In the genomic region with DNA sequence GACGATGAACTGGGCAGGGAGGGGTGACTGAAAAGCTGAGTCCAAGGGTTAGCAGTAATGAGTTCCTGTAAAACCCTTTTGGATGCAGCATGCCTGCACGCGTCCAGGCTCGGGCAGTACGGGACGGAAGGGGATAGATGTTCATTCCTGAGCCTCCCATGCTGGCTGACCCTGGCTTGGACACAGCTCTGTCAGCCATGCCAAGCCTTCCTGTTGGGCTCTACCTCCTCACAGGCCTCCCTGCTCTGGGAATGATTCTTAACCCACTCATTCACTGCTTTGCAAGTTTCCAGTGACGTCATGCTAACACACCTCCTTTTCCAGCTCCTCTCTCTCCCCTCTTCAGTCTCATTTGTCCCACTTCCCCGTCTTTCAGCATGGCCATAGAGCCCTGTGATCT, we compare ENCODE assay signal across 28 mouse cellular contexts. TPM values are rescaled to one million over a fixed set of nuclear protein-coding genes. Genes with fewer than 3 reads are reported as not detected.
DNase-seq lines count a peak whose midpoint lies in the region; ATAC-seq and TF ChIP-seq lines count a peak whose summit lies in the region.
"Had no signal": no experiment of that assay in that cellular context is flagged by ENCODE, and none has a peak within 500 bp of the region (broad histone marks: within the 10 kb centered on the region; RNA-seq: fewer than 3 reads in every experiment).

No protein-coding gene starts in this region.

- no peak for DNase-seq in forebrain, postnatal 0 days
- DNase-seq in midbrain, embryonic 10.5 days (ENCODE audit: low spot score) = no peak
- peak; percentile 24 for DNase-seq in CH12.LX (ENCODE audit: extremely low read depth)
- no peak for DNase-seq in layer of hippocampus, adult 11-12 months (ENCODE audit: low spot score)
- DNase-seq: adrenal gland, adult 8-10 months; adrenal gland, postnatal 25 days; B cell, adult 2 months; cerebellum, adult 11-12 months; cerebellum, adult 8-10 months; cerebellum, postnatal 10 days; cerebellum, postnatal 36 days; embryo, embryonic 11 days; gastrocnemius, adult 2 months; gastrocnemius, postnatal 25 days; heart, adult 18-20 months; heart, postnatal 10 days; heart, postnatal 36 days had no signal

- no peaks in the 10 kb centered on the region for H3K9me3 ChIP-seq in forebrain, embryonic 13.5 days (replicated peaks)
- no peaks in the 10 kb centered on the region for H3K9me3 ChIP-seq in forebrain, postnatal 0 days (ENCODE audit: low read length)
- no peaks in the 10 kb centered on the region for H3K9me3 ChIP-seq in midbrain, embryonic 16.5 days (replicated peaks; ENCODE audit: control insufficient read depth, low read length, poor library complexity, severe bottlenecking)
- no peaks in the 10 kb centered on the region for H3K9me3 ChIP-seq in midbrain, embryonic 10.5 days (replicated peaks)
- no peaks in the 10 kb centered on the region for H3K9me3 ChIP-seq in CH12.LX (replicated peaks; ENCODE audit: low read length)
- no peaks in the 10 kb centered on the region for H3K9me3 ChIP-seq in embryonic facial prominence, embryonic 15.5 days (replicated peaks)
- H3K9me3 ChIP-seq: forebrain, embryonic 12.5 days; heart, embryonic 12.5 days; heart, embryonic 15.5 days; hindbrain, embryonic 10.5 days; hindbrain, embryonic 15.5 days had no signal

- TF ChIP-seq EP300 in CH12.LX (IDR thresholded peaks at IDR 0.05; ENCODE audit: low read length) = no peak

- dilution Hi-C loops in CH12.LX (cut with MboI; ENCODE audit: extremely low pct_ligation_motif_present, extremely low pct_unique_long_range_greater_than_20kb, low sequenced_read_pairs) = no loop called here

- TF ChIP-seq RAD21 in CH12.LX (IDR thresholded peaks at IDR 0.05; ENCODE audit: low read depth, low read length) = no peak

- WGBS in forebrain, embryonic 13.5 days = 78% methylated on average over 8 of the region's 8 CpGs
- 71% methylated on average over 8 of the region's 8 CpGs for WGBS in forebrain, postnatal 0 days
- WGBS in midbrain, embryonic 16.5 days = 81% methylated on average over 8 of the region's 8 CpGs
- WGBS in midbrain, embryonic 10.5 days = 85% methylated on average over 8 of the region's 8 CpGs
- WGBS in embryonic facial prominence, embryonic 15.5 days = 55% methylated on average over 8 of the region's 8 CpGs

- no peaks in the 10 kb centered on the region for H3K27me3 ChIP-seq in forebrain, embryonic 13.5 days
- no peaks in the 10 kb centered on the region for H3K27me3 ChIP-seq in forebrain, postnatal 0 days (ENCODE audit: insufficient read depth, low read length)
- H3K27me3 ChIP-seq in midbrain, embryonic 16.5 days (ENCODE audit: control insufficient read depth, insufficient read depth, low read depth, low read length) = no peaks in the 10 kb centered on the region
- peaks cover 31% of the 10 kb centered on the region for H3K27me3 ChIP-seq in midbrain, embryonic 10.5 days (ENCODE audit: low read depth, poor library complexity, severe bottlenecking)
- no peaks in the 10 kb centered on the region for H3K27me3 ChIP-seq in CH12.LX (replicated peaks)
- no peaks in the 10 kb centered on the region for H3K27me3 ChIP-seq in embryonic facial prominence, embryonic 15.5 days
- H3K27me3 ChIP-seq: forebrain, embryonic 12.5 days; heart, embryonic 12.5 days; heart, embryonic 15.5 days; hindbrain, embryonic 15.5 days had no signal

- no peak overlapping the region for H3K27ac ChIP-seq in forebrain, embryonic 13.5 days
- no peak overlapping the region for H3K27ac ChIP-seq in forebrain, postnatal 0 days (ENCODE audit: low read depth, low read length)
- H3K27ac ChIP-seq in midbrain, embryonic 16.5 days (ENCODE audit: low read length) = no peak overlapping the region
- no peak overlapping the region for H3K27ac ChIP-seq in midbrain, embryonic 10.5 days (replicated peaks)
- no peak overlapping the region for H3K27ac ChIP-seq in CH12.LX (ENCODE audit: insufficient read depth, low read depth)
- no peak overlapping the region for H3K27ac ChIP-seq in embryonic facial prominence, embryonic 15.5 days (replicated peaks)
- H3K27ac ChIP-seq: forebrain, embryonic 12.5 days; gastrocnemius, adult 2 months; heart, embryonic 15.5 days; hindbrain, embryonic 10.5 days; hindbrain, embryonic 15.5 days had no signal

- in situ Hi-C loops in CH12.LX (cut with MboI; ENCODE audit: low pct_ligation_motif_present, low pct_unique_long_range_greater_than_20kb, low sequenced_read_pairs) = no loop called here

- H3K79me2 ChIP-seq in CH12.LX (replicated peaks; ENCODE audit: control insufficient read depth, extremely low read depth, insufficient read depth, poor library complexity, severe bottlenecking) = no peaks in the 10 kb centered on the region

- no peak for TF ChIP-seq POLR2A in CH12.LX (IDR thresholded peaks at IDR 0.05; ENCODE audit: low read depth, low read length)

- no peaks in the 10 kb centered on the region for H3K4me1 ChIP-seq in forebrain, embryonic 13.5 days
- H3K4me1 ChIP-seq in forebrain, postnatal 0 days (ENCODE audit: insufficient read depth) = no peaks in the 10 kb centered on the region
- no peaks in the 10 kb centered on the region for H3K4me1 ChIP-seq in midbrain, embryonic 16.5 days (ENCODE audit: control insufficient read depth, insufficient read depth, low read length)
- peaks cover 9% of the 10 kb centered on the region for H3K4me1 ChIP-seq in midbrain, embryonic 10.5 days
- peaks cover 10 to 51% of the 10 kb centered on the region in 2 experiments; a peak in 3 of 4 replicates for H3K4me1 ChIP-seq in CH12.LX (ENCODE audit: control insufficient read depth in 1 of 2, insufficient read depth in 2 of 2)
- no peaks in the 10 kb centered on the region for H3K4me1 ChIP-seq in embryonic facial prominence, embryonic 15.5 days
- H3K4me1 ChIP-seq: forebrain, embryonic 12.5 days; heart, embryonic 15.5 days had no signal

- no peak for TF ChIP-seq CTCF in forebrain, postnatal 0 days (IDR thresholded peaks at IDR 0.05; ENCODE audit: low read depth)
- TF ChIP-seq CTCF in CH12.LX (conservative IDR thresholded peaks at IDR 0.05 in 1 of 2, IDR thresholded peaks at IDR 0.05 in 1 of 2; ENCODE audit: low read depth in 2 of 2, low read length in 2 of 2) = no peak

- no peak overlapping the region for H3K4me3 ChIP-seq in forebrain, embryonic 13.5 days
- H3K4me3 ChIP-seq in forebrain, postnatal 0 days (ENCODE audit: low read depth, low read length) = no peak overlapping the region
- no peak overlapping the region for H3K4me3 ChIP-seq in midbrain, embryonic 16.5 days (ENCODE audit: low read depth, low read length)
- H3K4me3 ChIP-seq in midbrain, embryonic 10.5 days = no peak overlapping the region
- H3K4me3 ChIP-seq in CH12.LX (replicated peaks in 1 of 3; ENCODE audit: low read depth in 2 of 3, low read length in 2 of 3, poor library complexity in 1 of 3) = no peak overlapping the region
- no peak overlapping the region for H3K4me3 ChIP-seq in embryonic facial prominence, embryonic 15.5 days (replicated peaks)
- H3K4me3 ChIP-seq: erythroblast, embryonic 14.5 days; forebrain, embryonic 12.5 days; gastrocnemius, adult 2 months; heart, embryonic 12.5 days; heart, embryonic 15.5 days; hindbrain, embryonic 10.5 days; hindbrain, embryonic 15.5 days had no signal

- no peaks in the 10 kb centered on the region for H3K36me3 ChIP-seq in forebrain, embryonic 13.5 days (ENCODE audit: poor library complexity, severe bottlenecking)
- H3K36me3 ChIP-seq in forebrain, postnatal 0 days (ENCODE audit: insufficient read depth) = no peaks in the 10 kb centered on the region
- no peaks in the 10 kb centered on the region for H3K36me3 ChIP-seq in midbrain, embryonic 16.5 days (ENCODE audit: control insufficient read depth, insufficient read depth, low read length)
- H3K36me3 ChIP-seq in midbrain, embryonic 10.5 days = no peaks in the 10 kb centered on the region
- peaks cover 44 to 86% of the 10 kb centered on the region in 2 experiments for H3K36me3 ChIP-seq in CH12.LX (replicated peaks in 1 of 2; ENCODE audit: control insufficient read depth in 1 of 2, insufficient read depth in 1 of 2, low read length in 1 of 2)
- no peaks in the 10 kb centered on the region for H3K36me3 ChIP-seq in embryonic facial prominence, embryonic 15.5 days
- H3K36me3 ChIP-seq: forebrain, embryonic 12.5 days; heart, embryonic 12.5 days; heart, embryonic 15.5 days; hindbrain, embryonic 10.5 days; hindbrain, embryonic 15.5 days had no signal

- ATAC-seq in forebrain, embryonic 13.5 days = 0 out of 2 replicates have a peak, but pooled peaks have one; percentile 6
- no peak for ATAC-seq in forebrain, postnatal 0 days
- peak; percentile 54; the same call in 1 of the 2 replicates for ATAC-seq in midbrain, embryonic 16.5 days
- no peak for ATAC-seq in embryonic facial prominence, embryonic 15.5 days (ENCODE audit: insufficient number of reproducible peaks, low FRiP score, low TSS enrichment, low read depth)
- ATAC-seq: activated CD4-positive, CD25-positive, alpha-beta regulatory T cell, adult 4 months; forebrain, embryonic 16.5 days had no signal

- H3K9ac ChIP-seq in forebrain, embryonic 13.5 days = no peak overlapping the region
- H3K9ac ChIP-seq in forebrain, postnatal 0 days = no peak overlapping the region
- H3K9ac ChIP-seq in midbrain, embryonic 16.5 days (ENCODE audit: low read depth, low read length) = no peak overlapping the region
- H3K9ac ChIP-seq in CH12.LX (ENCODE audit: insufficient read depth, low read depth) = no peak overlapping the region
- H3K9ac ChIP-seq in embryonic facial prominence, embryonic 15.5 days = no peak overlapping the region
- H3K9ac ChIP-seq: forebrain, embryonic 12.5 days; heart, embryonic 12.5 days; heart, embryonic 15.5 days; hindbrain, embryonic 15.5 days had no signal

- H3K4me2 ChIP-seq in forebrain, embryonic 13.5 days = no peak overlapping the region
- no peak overlapping the region for H3K4me2 ChIP-seq in forebrain, postnatal 0 days (ENCODE audit: low read depth)
- 0 out of 2 replicates have a peak overlapping the region, but pooled peaks have one; percentile 2 for H3K4me2 ChIP-seq in midbrain, embryonic 16.5 days (ENCODE audit: low read length)
- no peak overlapping the region for H3K4me2 ChIP-seq in CH12.LX (ENCODE audit: insufficient read depth, low read depth, poor library complexity, severe bottlenecking)
- H3K4me2 ChIP-seq in embryonic facial prominence, embryonic 15.5 days (replicated peaks) = 0 out of 2 replicates have a peak overlapping the region, but pooled peaks have one; percentile 13
- H3K4me2 ChIP-seq: forebrain, embryonic 12.5 days; heart, embryonic 12.5 days; heart, embryonic 15.5 days; hindbrain, embryonic 15.5 days had no signal

TF ChIP-seq in CH12.LX, 34 proteins besides CTCF, POLR2A, EP300 and RAD21 (continues in another document):
- no peak for TF ChIP-seq MAX (IDR thresholded peaks at IDR 0.05; ENCODE audit: low read length)

RNA-seq across cellular contexts. Expression of gene Fam196b, which starts 9.0 kb away (rescaled TPM):
- polyA plus RNA-seq in forebrain, embryonic 13.5 days (2015; fragmentation: Nextera tagmentation; extraction: Ambion mirVana) = 1.4 and 1.5 TPM in 2 replicates
- total RNA-seq in forebrain, postnatal 0 days (2014; rRNA removed) = 3.5 and 5.0 TPM in 2 replicates
- 0.79 and 1.5 TPM in 2 replicates for polyA plus RNA-seq in forebrain, postnatal 0 days (2015; fragmentation: Nextera tagmentation; extraction: Ambion mirVana)
- polyA plus RNA-seq in midbrain, embryonic 16.5 days (2015; fragmentation: Nextera tagmentation; extraction: Ambion mirVana) = 6.2 and 6.6 TPM in 2 replicates
- 0.33 and 0.52 TPM in 2 replicates for polyA plus RNA-seq in midbrain, embryonic 10.5 days (2016; fragmentation: Nextera tagmentation; extraction: Ambion mirVana)
- total RNA-seq in CH12.LX (2012; rRNA removed) = 0.38 and 0.42 TPM in 2 replicates
- not detected in 2 replicates for total RNA-seq in CH12.LX (2014; rRNA removed)
- polyA plus RNA-seq in CH12.LX (2012; ENCODE audit: insufficient read length, low read depth) = 0.13 and 0.14 TPM in 2 replicates
- 1.0 and 1.2 TPM in 2 replicates for polyA plus RNA-seq in embryonic facial prominence, embryonic 15.5 days (2015; fragmentation: Nextera tagmentation; extraction: Ambion mirVana)
- total RNA-seq: adrenal gland, postnatal 25 days; heart, adult 18-20 months; heart, postnatal 10 days; heart, postnatal 36 days had no signal
- polyA plus RNA-seq: erythroblast, embryonic 14.5 days had no signal

Comparison
In these comparisons a context has a peak if more than half of its experiments do, and no peak if none do; other contexts are left out.
1. ATAC-seq: peak in forebrain, embryonic 13.5 days (single experiment) and midbrain, embryonic 16.5 days (single experiment); none in forebrain, postnatal 0 days (single experiment) and embryonic facial prominence, embryonic 15.5 days (single experiment).
2. H3K4me2 ChIP-seq: peak in midbrain, embryonic 16.5 days (single experiment) and embryonic facial prominence, embryonic 15.5 days (single experiment); none in forebrain, embryonic 13.5 days (single experiment), forebrain, postnatal 0 days (single experiment) and CH12.LX (single experiment).